Mouse (Mus musculus): ENCODE measurements around the gene 0610030E20Rik.

Gene 0610030E20Rik

DNA sequence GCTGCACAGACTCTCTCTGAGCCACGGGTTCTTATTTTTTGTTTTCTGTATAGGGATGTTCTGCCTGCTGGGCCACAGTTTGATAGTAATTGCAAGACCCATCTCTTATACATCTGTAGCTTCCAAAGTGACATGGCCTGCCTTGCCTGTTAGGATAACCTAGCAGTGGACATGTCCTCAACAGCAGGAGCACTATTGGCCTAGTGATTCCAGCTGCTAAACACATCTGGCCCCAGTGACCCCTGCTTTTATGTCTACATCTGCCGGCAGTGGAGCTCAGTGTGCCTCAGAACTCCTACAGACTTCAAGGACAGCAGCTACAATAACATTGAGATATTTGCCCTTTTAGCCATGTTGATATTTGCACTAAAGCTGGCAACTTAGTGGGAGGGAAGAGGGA, 52.9 kb downstream of the 0610030E20Rik start:
- no peak for DNase-seq

DNA sequence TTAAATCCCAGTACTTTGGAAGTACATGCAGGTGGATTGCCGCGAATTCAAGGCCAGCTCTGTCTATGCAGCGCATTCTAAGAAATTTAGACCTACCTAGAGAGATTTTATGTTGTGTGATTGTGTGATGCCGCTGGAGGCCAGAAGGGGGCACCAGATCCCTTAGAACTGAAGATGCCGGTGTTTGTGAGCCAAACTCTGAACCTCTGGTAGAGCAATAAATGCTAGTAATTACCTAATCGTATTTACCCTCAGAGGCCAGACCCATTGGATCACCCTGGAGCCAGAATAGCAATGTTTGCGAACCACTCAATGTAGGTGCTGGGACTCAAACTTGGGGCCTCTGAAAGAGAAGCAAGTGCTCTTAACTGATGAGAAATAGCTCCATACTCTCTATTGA, 54.8 kb downstream of the 0610030E20Rik start:
- DNase-seq = peak; percentile 71 to 74

Measured in thymus, postnatal 36 days (tissue).